Mouse (Mus musculus): ENCODE measurements at regions not wholly inside any gene's neighbourhood (a gene's known extent, or its start where the extent isn't known, plus 50 kb on each side); places are given as distances from the start of the nearest gene placed in this dataset.
A peak's percentile ranks its signal among the peaks of the same experiment; 100 is the strongest.

- Histone ChIP-seq H3K36me3 (ENCODE audit: control insufficient read depth, insufficient read depth, low read length) (no peaks in the 10 kb centered on the region), H3K4me2 (ENCODE audit: low read depth, low read length) (no peak overlapping the region), H3K9ac (ENCODE audit: low read depth, low read length) (no peak overlapping the region), H3K4me1 (ENCODE audit: control insufficient read depth, insufficient read depth, low read length) (peaks cover 3% of the 10 kb centered on the region; the same call in 1 of the 2 replicates), H3K9me3 (ENCODE audit: control insufficient read depth, low read length) (no peaks in the 10 kb centered on the region), H3K4me3 (ENCODE audit: low read length) (no peak overlapping the region), H3K27me3 (replicated peaks; ENCODE audit: control insufficient read depth, insufficient read depth, low read length) (no peaks in the 10 kb centered on the region), H3K27ac (ENCODE audit: low read length) (no peak overlapping the region)
- 68% methylated on average over 5 of the region's 5 CpGs for WGBS
- ATAC-seq: no peak
Measured at GRCm38 (mm10) chr8:26688745-26689478, 288.2 kb upstream of the Zfp703 start.

- H3K27me3 ChIP-seq (replicated peaks; ENCODE audit: control insufficient read depth, insufficient read depth, low read length): no peaks in the 10 kb centered on the region
- H3K9me3 ChIP-seq (ENCODE audit: control insufficient read depth, low read length): no peaks in the 10 kb centered on the region
- H3K27ac ChIP-seq (ENCODE audit: low read length): no peak overlapping the region
- H3K4me2 ChIP-seq (ENCODE audit: low read depth, low read length): no peak overlapping the region
- no peak overlapping the region for H3K9ac ChIP-seq (ENCODE audit: low read depth, low read length)
- 24% methylated on average over 10 of the region's 10 CpGs for WGBS
- no peaks in the 10 kb centered on the region for H3K36me3 ChIP-seq (ENCODE audit: control insufficient read depth, insufficient read depth, low read length)
- H3K4me1 ChIP-seq (ENCODE audit: control insufficient read depth, insufficient read depth, low read length): peaks cover 3% of the 10 kb centered on the region; the same call in 1 of the 2 replicates
- no peak overlapping the region for H3K4me3 ChIP-seq (ENCODE audit: low read length)
- ATAC-seq: peak; percentile 56; the same call in 1 of the 2 replicates
Measured at GRCm38 (mm10) chr8:26689479-26690177, 287.5 kb upstream of the Zfp703 start.

DNA sequence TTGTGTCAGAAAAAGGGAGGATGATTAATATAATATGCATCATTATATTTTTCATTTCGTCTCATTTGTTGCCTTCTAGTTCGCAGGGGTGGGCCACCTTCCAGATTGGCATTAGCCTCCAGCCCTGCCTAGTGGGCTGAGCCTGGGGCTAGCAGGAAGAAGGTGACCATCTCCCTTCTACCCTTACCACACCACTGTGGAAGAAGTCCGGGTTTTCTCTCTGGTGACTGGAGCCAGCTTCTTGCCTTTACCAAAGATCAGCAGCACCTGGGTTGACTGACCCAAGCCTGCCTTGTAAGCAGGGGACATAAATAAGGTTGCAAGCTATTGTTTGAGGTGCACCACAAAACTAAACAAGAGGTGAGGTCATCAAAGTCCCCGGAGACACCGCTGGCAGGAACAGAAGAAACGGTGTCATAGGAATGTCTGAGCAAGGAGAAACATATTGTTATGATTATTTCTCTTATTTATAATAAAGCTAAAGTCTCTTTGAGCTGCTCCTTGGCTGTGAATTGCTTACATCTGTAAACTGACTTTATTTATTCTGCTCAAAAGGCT lies 286.9 kb upstream of the Zfp703 start:
- no peak overlapping the region for H3K9ac ChIP-seq (ENCODE audit: low read depth, low read length)
- 37% methylated on average over 6 of the region's 6 CpGs for WGBS
- H3K27ac ChIP-seq (ENCODE audit: low read length): no peak overlapping the region
- H3K36me3 ChIP-seq (ENCODE audit: control insufficient read depth, insufficient read depth, low read length): no peaks in the 10 kb centered on the region
- peak; percentile 26; the same call in 1 of the 2 replicates for ATAC-seq
- no peaks in the 10 kb centered on the region for H3K9me3 ChIP-seq (ENCODE audit: control insufficient read depth, low read length)
- no peaks in the 10 kb centered on the region for H3K27me3 ChIP-seq (replicated peaks; ENCODE audit: control insufficient read depth, insufficient read depth, low read length)
- peaks cover 3% of the 10 kb centered on the region; the same call in 1 of the 2 replicates for H3K4me1 ChIP-seq (ENCODE audit: control insufficient read depth, insufficient read depth, low read length)
- H3K4me3 ChIP-seq (ENCODE audit: low read length): no peak overlapping the region
- no peak overlapping the region for H3K4me2 ChIP-seq (ENCODE audit: low read depth, low read length)

DNA sequence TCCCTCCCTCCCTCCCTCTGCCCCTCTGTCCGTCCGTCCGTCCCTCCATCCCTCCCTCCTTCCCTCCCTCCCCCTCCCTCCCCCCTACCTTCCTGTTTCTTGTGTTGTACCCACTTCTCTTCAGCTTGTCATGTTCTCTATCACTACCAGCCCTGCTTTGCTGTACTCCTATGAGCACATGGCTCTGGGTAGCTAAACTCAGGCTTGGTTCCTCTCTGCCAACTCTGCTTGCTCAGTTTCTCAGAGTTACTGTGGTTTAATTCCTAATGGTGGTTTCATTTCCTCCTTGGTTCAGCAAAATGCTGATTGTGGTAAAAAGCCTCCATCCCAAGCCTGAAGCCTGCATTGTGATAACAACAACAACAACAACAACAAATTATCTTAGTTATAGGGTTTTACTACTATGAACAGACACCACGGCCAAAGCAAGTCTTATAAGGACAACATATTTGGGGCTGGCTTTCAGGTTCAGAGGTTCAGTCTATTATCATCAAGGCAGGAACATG lies 279.5 kb upstream of the Zfp703 start:
- 93% methylated on average over 1 of the region's 4 CpGs for WGBS
- no peaks in the 10 kb centered on the region for H3K36me3 ChIP-seq (ENCODE audit: control insufficient read depth, insufficient read depth, low read length)

DNA sequence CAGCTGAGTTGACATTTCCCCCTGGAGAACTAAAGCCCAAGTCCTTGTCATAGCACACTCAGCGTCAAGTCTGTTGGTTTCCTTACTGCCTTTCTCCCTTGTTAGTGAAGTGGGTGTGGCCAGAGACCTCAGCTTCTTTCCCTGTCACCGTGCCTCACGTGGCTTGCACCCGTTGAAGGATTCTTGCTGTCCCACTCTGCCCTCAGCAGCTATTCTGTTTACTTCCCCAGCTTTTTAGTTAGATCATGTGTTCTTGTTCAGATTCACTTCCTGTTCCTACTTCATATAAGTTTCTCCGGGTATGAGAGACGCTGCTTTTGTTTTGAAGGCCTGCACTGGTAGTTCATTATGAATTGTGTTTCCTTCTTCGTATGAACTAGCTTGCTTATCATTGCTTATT lies 278.5 kb upstream of the Zfp703 start:
- Histone ChIP-seq H3K27me3 (replicated peaks; ENCODE audit: control insufficient read depth, insufficient read depth, low read length) (no peaks in the 10 kb centered on the region), H3K4me3 (ENCODE audit: low read length) (no peak overlapping the region), H3K9ac (ENCODE audit: low read depth, low read length) (no peak overlapping the region), H3K27ac (ENCODE audit: low read length) (no peak overlapping the region), H3K9me3 (ENCODE audit: control insufficient read depth, low read length) (no peaks in the 10 kb centered on the region), H3K36me3 (ENCODE audit: control insufficient read depth, insufficient read depth, low read length) (no peaks in the 10 kb centered on the region), H3K4me1 (ENCODE audit: control insufficient read depth, insufficient read depth, low read length) (no peaks in the 10 kb centered on the region), H3K4me2 (ENCODE audit: low read depth, low read length) (no peak overlapping the region)
- WGBS: 36% methylated on average over 7 of the region's 7 CpGs
- peak; percentile 60; the same call in 1 of the 2 replicates for ATAC-seq

More for the DNA sequence above, 279.5 kb upstream of the Zfp703 start:
- ATAC-seq: no peak
- Histone ChIP-seq H3K9me3 (ENCODE audit: control insufficient read depth, low read length) (no peaks in the 10 kb centered on the region), H3K27ac (ENCODE audit: low read length) (no peak overlapping the region), H3K4me1 (ENCODE audit: control insufficient read depth, insufficient read depth, low read length) (no peaks in the 10 kb centered on the region), H3K4me3 (ENCODE audit: low read length) (no peak overlapping the region), H3K27me3 (replicated peaks; ENCODE audit: control insufficient read depth, insufficient read depth, low read length) (no peaks in the 10 kb centered on the region), H3K9ac (ENCODE audit: low read depth, low read length) (no peak overlapping the region), H3K4me2 (ENCODE audit: low read depth, low read length) (no peak overlapping the region)

DNA sequence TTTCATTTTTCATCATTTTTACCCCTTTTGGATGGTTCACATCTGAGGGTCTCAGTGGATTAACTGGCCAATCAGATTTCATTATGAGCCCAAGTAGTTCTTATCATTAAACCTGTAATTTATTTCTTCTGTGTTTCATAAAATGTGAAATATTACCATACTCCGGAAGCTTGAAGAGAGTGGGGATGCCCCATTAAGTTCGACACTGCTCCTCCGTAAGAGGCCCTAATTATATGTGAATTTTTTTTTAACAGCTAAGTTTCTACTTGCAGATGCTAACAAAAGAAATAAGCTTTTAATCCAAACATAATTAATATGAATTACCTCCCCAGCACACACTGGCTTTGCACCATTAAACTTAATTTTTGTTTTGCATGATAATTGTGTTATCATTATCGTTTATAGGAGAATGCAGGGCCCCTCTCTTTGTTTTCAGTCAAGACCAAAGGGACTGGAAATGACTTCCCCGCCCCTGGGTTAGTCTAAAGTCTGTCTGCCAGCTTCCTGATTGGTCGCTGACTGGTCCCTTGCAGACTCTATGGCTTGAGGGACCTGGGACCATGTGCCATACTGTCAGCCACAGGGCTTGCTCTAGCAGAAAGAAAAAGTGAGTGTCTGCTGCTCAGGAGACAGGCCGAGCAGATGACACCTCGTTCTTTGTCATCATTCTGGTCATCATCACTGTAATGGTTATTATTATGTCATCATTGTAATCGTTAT lies 270.9 kb upstream of the Zfp703 start:
- H3K36me3 ChIP-seq (ENCODE audit: control insufficient read depth, insufficient read depth, low read length): no peaks in the 10 kb centered on the region
- no peak overlapping the region for H3K4me2 ChIP-seq (ENCODE audit: low read depth, low read length)
- no peaks in the 10 kb centered on the region for H3K27me3 ChIP-seq (replicated peaks; ENCODE audit: control insufficient read depth, insufficient read depth, low read length)
- H3K4me3 ChIP-seq (ENCODE audit: low read length): no peak overlapping the region
- no peak overlapping the region for H3K27ac ChIP-seq (ENCODE audit: low read length)
- H3K4me1 ChIP-seq (ENCODE audit: control insufficient read depth, insufficient read depth, low read length): 0 out of 2 replicates have a peak, but pooled peaks cover 3% of the 10 kb centered on the region
- 54% methylated on average over 9 of the region's 9 CpGs for WGBS
- H3K9ac ChIP-seq (ENCODE audit: low read depth, low read length): no peak overlapping the region
- no peaks in the 10 kb centered on the region for H3K9me3 ChIP-seq (ENCODE audit: control insufficient read depth, low read length)
- ATAC-seq: peak; percentile 89

- no peaks in the 10 kb centered on the region for H3K9me3 ChIP-seq (ENCODE audit: control insufficient read depth, low read length)
- peak; percentile 55 for ATAC-seq
- H3K27me3 ChIP-seq (replicated peaks; ENCODE audit: control insufficient read depth, insufficient read depth, low read length): no peaks in the 10 kb centered on the region
- H3K36me3 ChIP-seq (ENCODE audit: control insufficient read depth, insufficient read depth, low read length): no peaks in the 10 kb centered on the region
- H3K27ac ChIP-seq (ENCODE audit: low read length): no peak overlapping the region
- H3K4me1 ChIP-seq (ENCODE audit: control insufficient read depth, insufficient read depth, low read length): 0 out of 2 replicates have a peak, but pooled peaks cover 3% of the 10 kb centered on the region
- no peak overlapping the region for H3K9ac ChIP-seq (ENCODE audit: low read depth, low read length)
- no peak overlapping the region for H3K4me2 ChIP-seq (ENCODE audit: low read depth, low read length)
- WGBS: 62% methylated on average over 7 of the region's 7 CpGs
- H3K4me3 ChIP-seq (ENCODE audit: low read length): no peak overlapping the region
Measured at GRCm38 (mm10) chr8:26706768-26707156, 270.4 kb upstream of the Zfp703 start.

- Histone ChIP-seq H3K9me3 (ENCODE audit: control insufficient read depth, low read length) (no peaks in the 10 kb centered on the region; the same call in 1 of the 2 replicates), H3K36me3 (ENCODE audit: control insufficient read depth, insufficient read depth, low read length) (no peaks in the 10 kb centered on the region), H3K27me3 (replicated peaks; ENCODE audit: control insufficient read depth, insufficient read depth, low read length) (no peaks in the 10 kb centered on the region), H3K9ac (ENCODE audit: low read depth, low read length) (no peak overlapping the region), H3K4me1 (ENCODE audit: control insufficient read depth, insufficient read depth, low read length) (no peaks in the 10 kb centered on the region), H3K27ac (ENCODE audit: low read length) (no peak overlapping the region), H3K4me2 (ENCODE audit: low read depth, low read length) (no peak overlapping the region), H3K4me3 (ENCODE audit: low read length) (no peak overlapping the region)
- ATAC-seq: no peak
- WGBS: 93% methylated on average over 8 of the region's 8 CpGs
Measured at GRCm38 (mm10) chr8:26713836-26714235, 263.3 kb upstream of the Zfp703 start.

DNA sequence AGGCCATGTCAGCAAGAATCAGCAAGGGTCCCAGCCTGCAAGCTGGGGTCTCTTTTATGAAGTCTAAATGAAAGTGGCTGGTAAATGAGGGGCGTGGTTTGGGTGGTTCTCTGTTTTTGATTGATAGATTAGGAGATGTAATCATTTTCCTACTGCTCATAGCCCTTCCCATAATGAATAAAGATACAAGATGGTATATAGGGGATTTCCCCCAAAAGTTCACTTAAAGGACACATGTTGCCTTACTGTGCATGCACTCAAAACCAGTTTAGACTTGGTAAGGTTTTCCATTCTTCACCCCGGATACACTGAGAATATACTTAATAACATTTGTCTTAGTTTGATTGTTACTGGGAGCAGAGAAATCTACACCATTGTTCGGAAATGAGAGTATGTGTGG lies 262.4 kb upstream of the Zfp703 start:
- 87% methylated on average over 3 of the region's 3 CpGs for WGBS

More for the DNA sequence above, 262.4 kb upstream of the Zfp703 start:
- ATAC-seq: no peak
- H3K9me3 ChIP-seq (ENCODE audit: control insufficient read depth, low read length): no peaks in the 10 kb centered on the region; the same call in 1 of the 2 replicates
- H3K36me3 ChIP-seq (ENCODE audit: control insufficient read depth, insufficient read depth, low read length): no peaks in the 10 kb centered on the region
- H3K4me3 ChIP-seq (ENCODE audit: low read length): no peak overlapping the region
- H3K4me1 ChIP-seq (ENCODE audit: control insufficient read depth, insufficient read depth, low read length): no peaks in the 10 kb centered on the region
- H3K4me2 ChIP-seq (ENCODE audit: low read depth, low read length): no peak overlapping the region
- no peaks in the 10 kb centered on the region for H3K27me3 ChIP-seq (replicated peaks; ENCODE audit: control insufficient read depth, insufficient read depth, low read length)
- no peak overlapping the region for H3K9ac ChIP-seq (ENCODE audit: low read depth, low read length)
- H3K27ac ChIP-seq (ENCODE audit: low read length): no peak overlapping the region
